Mouse (Mus musculus) ovary, postnatal 36 days (tissue): Measurements from ENCODE around the gene Atxn2l.

Experiments
- DNase-seq: peaks from one replicate; pipeline ENCODE4 v3.0.0; 2022; ENCODE audit warnings: low spot score, mixed read lengths

Atxn2l gene

GRCm38 (mm10) chr7:126463004-126463403 lies 40.2 kb downstream of the Atxn2l start, which contains the start of gene Atp2a1:
Gene Atp2a1 (minus strand): TSS chr7:126463108.
- no peak for DNase-seq

- no peak for DNase-seq
These were observed 41.6 kb downstream of the Atxn2l start for GRCm38 (mm10) chr7:126461626-126462025.

GRCm38 (mm10) chr7:126460623-126461399 lies 42.4 kb downstream of the Atxn2l start:
- DNase-seq, result no peak

GRCm38 (mm10) chr7:126458844-126459618 lies 44.2 kb downstream of the Atxn2l start:
- no peak for DNase-seq

GRCm38 (mm10) chr7:126458225-126458624 lies 45.0 kb downstream of the Atxn2l start:
- no peak for DNase-seq

GRCm38 (mm10) chr7:126456382-126457266 lies 46.6 kb downstream of the Atxn2l start:
- no peak for DNase-seq

- no peak for DNase-seq
These were observed 48.0 kb downstream of the Atxn2l start for GRCm38 (mm10) chr7:126455242-126455641.

- no peak for DNase-seq
These were observed 49.4 kb downstream of the Atxn2l start for GRCm38 (mm10) chr7:126453861-126454260.

- DNase-seq, result no peak
These were observed 51.0 kb downstream of the Atxn2l start for GRCm38 (mm10) chr7:126452244-126452643.

- no peak for DNase-seq
These were observed 52.6 kb downstream of the Atxn2l start for GRCm38 (mm10) chr7:126450641-126451040.

- no peak for DNase-seq
These were observed 53.2 kb downstream of the Atxn2l start for GRCm38 (mm10) chr7:126449991-126450390.

GRCm38 (mm10) chr7:126448481-126448880 lies 54.8 kb downstream of the Atxn2l start:
- DNase-seq, result no peak

GRCm38 (mm10) chr7:126446217-126446616 lies 57.0 kb downstream of the Atxn2l start:
- no peak for DNase-seq

- DNase-seq, result no peak
These were observed 58.0 kb downstream of the Atxn2l start for GRCm38 (mm10) chr7:126445104-126445815.

GRCm38 (mm10) chr7:126444536-126444935 lies 58.7 kb downstream of the Atxn2l start:
- DNase-seq, result no peak

GRCm38 (mm10) chr7:126443997-126444396 lies 59.2 kb downstream of the Atxn2l start:
- no peak for DNase-seq
